Mouse (Mus musculus): ENCODE results near the gene Slc45a3. TPM values are rescaled to one million over a fixed set of nuclear protein-coding genes. Genes with fewer than 3 reads are reported as not detected.

Gene Slc45a3
- total and polyA plus RNA-seq, 3 experiments: 15.5 to 25.5 (median 23.7) TPM

GRCm38 (mm10) chr1:131964580-131964979 lies 1.8 kb downstream of the Slc45a3 start:
- DNase-seq: no peak

GRCm38 (mm10) chr1:131965818-131966217 lies 3.1 kb downstream of the Slc45a3 start:
- no peak for DNase-seq

- DNase-seq: no peak
Measured at GRCm38 (mm10) chr1:131967336-131967735, 4.6 kb downstream of the Slc45a3 start.

GRCm38 (mm10) chr1:131968556-131968955 lies 5.8 kb downstream of the Slc45a3 start:
- DNase-seq: no peak

GRCm38 (mm10) chr1:131968983-131969382 lies 6.2 kb downstream of the Slc45a3 start:
- no peak for DNase-seq

GRCm38 (mm10) chr1:131969825-131970224 lies 7.1 kb downstream of the Slc45a3 start:
- DNase-seq: no peak

- DNase-seq: no peak
Measured at GRCm38 (mm10) chr1:131970322-131970660, 7.5 kb downstream of the Slc45a3 start.

GRCm38 (mm10) chr1:131970661-131971520 lies 8.1 kb downstream of the Slc45a3 start:
- DNase-seq: no peak

GRCm38 (mm10) chr1:131971771-131972497 lies 9.2 kb downstream of the Slc45a3 start:
- DNase-seq: no peak

GRCm38 (mm10) chr1:131972498-131973334 lies 9.9 kb downstream of the Slc45a3 start:
- no peak for DNase-seq

- DNase-seq: no peak
Measured at GRCm38 (mm10) chr1:131973991-131974390, 11.2 kb downstream of the Slc45a3 start.

- no peak for DNase-seq
Measured at GRCm38 (mm10) chr1:131976886-131977285, 14.1 kb downstream of the Slc45a3 start.

- DNase-seq: peak; percentile 85
Measured at GRCm38 (mm10) chr1:131980471-131980870, 17.7 kb downstream of the Slc45a3 start.

- peak; percentile 84 for DNase-seq
Measured at GRCm38 (mm10) chr1:131981378-131982013, 18.7 kb downstream of the Slc45a3 start.

GRCm38 (mm10) chr1:131982907-131983306 lies 20.1 kb downstream of the Slc45a3 start:
- peak; percentile 83 for DNase-seq

- DNase-seq: no peak
Measured at GRCm38 (mm10) chr1:131983806-131984205, 21.0 kb downstream of the Slc45a3 start.

GRCm38 (mm10) chr1:131987432-131987831 lies 24.7 kb downstream of the Slc45a3 start:
- no peak for DNase-seq

- DNase-seq: no peak
Measured at GRCm38 (mm10) chr1:131989476-131989875, 26.7 kb downstream of the Slc45a3 start.

GRCm38 (mm10) chr1:131990083-131990760 lies 27.5 kb downstream of the Slc45a3 start:
- no peak for DNase-seq

GRCm38 (mm10) chr1:131992561-131993001 lies 29.8 kb downstream of the Slc45a3 start:
- DNase-seq: peak; percentile 78
